Comparison of ENCODE assay signal across 8 mouse cellular contexts in the genomic region with DNA sequence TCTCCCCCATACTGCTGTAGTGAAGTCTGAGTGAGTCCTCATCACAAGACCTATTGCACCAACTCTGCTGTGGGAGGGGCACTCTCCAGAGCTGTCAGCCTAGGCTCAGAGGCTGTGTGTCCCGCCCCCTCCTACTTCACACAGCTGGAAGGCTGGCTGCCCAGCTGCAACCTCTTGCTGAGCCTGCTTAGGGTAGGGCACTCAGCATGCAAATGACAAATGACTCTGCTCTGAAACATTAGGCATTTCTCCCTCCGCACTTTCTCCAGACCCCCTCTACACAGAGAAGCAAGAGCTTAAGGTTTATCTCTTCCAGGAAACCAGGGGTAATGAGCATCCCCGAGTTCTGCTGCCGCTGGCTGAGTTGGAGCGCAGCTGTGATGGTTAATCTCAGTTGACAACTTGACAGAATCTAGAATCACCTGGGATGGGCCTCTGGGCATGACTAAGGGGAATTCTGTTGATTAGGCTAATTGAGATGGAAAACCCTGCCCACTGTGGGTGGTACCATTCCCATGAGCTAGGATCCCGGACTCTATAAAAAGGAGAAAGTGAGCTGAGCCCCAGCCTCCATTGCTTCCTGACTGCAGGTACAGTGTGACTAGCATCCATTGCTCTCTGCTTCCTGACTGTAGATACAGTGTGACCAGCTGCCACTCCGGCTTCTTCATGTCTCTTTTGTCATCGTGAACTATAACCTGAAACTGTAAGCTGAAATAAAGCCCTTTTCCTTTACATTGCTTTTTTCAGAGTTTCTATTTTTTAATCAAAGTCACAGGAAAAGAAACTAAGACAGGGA.
DNase-seq lines count a peak whose midpoint lies in the region; ATAC-seq and TF ChIP-seq lines count a peak whose summit lies in the region.

No protein-coding gene starts in this region.

- no peak overlapping the region for H3K4me3 ChIP-seq in forebrain, embryonic 11.5 days (ENCODE audit: low read depth, low read length)
- no peak overlapping the region for H3K4me3 ChIP-seq in forebrain, embryonic 10.5 days
- no peak overlapping the region for H3K4me3 ChIP-seq in heart, embryonic 15.5 days
- H3K4me3 ChIP-seq in lung, adult 2 months (replicated peaks; ENCODE audit: extremely low read depth, low read depth, low read length) = no peak overlapping the region
- no peak overlapping the region for H3K4me3 ChIP-seq in left cerebral cortex, adult 2 months

- intact Hi-C loops in left cerebral cortex, adult 2 months (cut with DNase I) = no loop called here

- no peak for TF ChIP-seq CTCF in lung, adult 2 months (IDR thresholded peaks at IDR 0.05; ENCODE audit: insufficient read depth, low read length)
- no peak for TF ChIP-seq CTCF in left cerebral cortex, adult 2 months (IDR thresholded peaks at IDR 0.05)

- 25% methylated on average over 8 of the region's 8 CpGs for WGBS in forebrain, embryonic 11.5 days
- 31% methylated on average over 8 of the region's 8 CpGs for WGBS in forebrain, embryonic 10.5 days
- WGBS in heart, embryonic 15.5 days = 33% methylated on average over 8 of the region's 8 CpGs
- whole genome bisulfite sequencing in lung, adult 2 months = 47% methylated on average over 8 of the region's 8 CpGs

- no peak overlapping the region for H3K27ac ChIP-seq in forebrain, embryonic 11.5 days (ENCODE audit: low read depth, low read length)
- no peak overlapping the region for H3K27ac ChIP-seq in forebrain, embryonic 10.5 days
- no peak overlapping the region for H3K27ac ChIP-seq in heart, embryonic 15.5 days
- H3K27ac ChIP-seq in left cerebral cortex, adult 2 months = no peak overlapping the region

- H3K27me3 ChIP-seq in forebrain, embryonic 11.5 days (ENCODE audit: control insufficient read depth, insufficient read depth, low read length) = no peaks in the 10 kb centered on the region
- H3K27me3 ChIP-seq in forebrain, embryonic 10.5 days (ENCODE audit: poor library complexity, severe bottlenecking) = peaks cover 68% of the 10 kb centered on the region
- H3K27me3 ChIP-seq in heart, embryonic 15.5 days = peaks cover 87% of the 10 kb centered on the region

- H3K4me1 ChIP-seq in forebrain, embryonic 11.5 days (replicated peaks; ENCODE audit: control insufficient read depth, insufficient read depth, low read length) = no peaks in the 10 kb centered on the region
- peaks cover 42% of the 10 kb centered on the region for H3K4me1 ChIP-seq in forebrain, embryonic 10.5 days
- peaks cover 7% of the 10 kb centered on the region for H3K4me1 ChIP-seq in heart, embryonic 15.5 days (replicated peaks)
- no peaks in the 10 kb centered on the region for H3K4me1 ChIP-seq in lung, adult 2 months (ENCODE audit: control insufficient read depth, insufficient read depth, low read length)

- no peak for DNase-seq in forebrain, embryonic 11.5 days (ENCODE audit: low spot score)
- DNase-seq in forebrain, embryonic 10.5 days (ENCODE audit: extremely low spot score, low spot score) = no peak
- peak; percentile 15 for DNase-seq in urinary bladder, postnatal 25 days (ENCODE audit: low spot score)
- no peak for DNase-seq in urinary bladder, postnatal 10 days (ENCODE audit: low spot score)
- DNase-seq in lung, adult 2 months = peak; percentile 20
- DNase-seq in thymus, adult 18-20 months = peak; percentile 39 to 44
- DNase-seq in left cerebral cortex, adult 2 months (ENCODE audit: extremely low spot score in 1 of 2, low spot score in 2 of 2) = no peak

- TF ChIP-seq POLR2A in lung, adult 2 months (IDR thresholded peaks at IDR 0.05; ENCODE audit: borderline replicate concordance, extremely low read depth, low read depth, low read length) = no peak

- no peaks in the 10 kb centered on the region for H3K9me3 ChIP-seq in forebrain, embryonic 11.5 days (ENCODE audit: control insufficient read depth, low read length)
- no peaks in the 10 kb centered on the region; the same call in 1 of the 2 replicates for H3K9me3 ChIP-seq in forebrain, embryonic 10.5 days
- no peaks in the 10 kb centered on the region for H3K9me3 ChIP-seq in heart, embryonic 15.5 days (replicated peaks)

- 0 out of 2 replicates have a peak, but pooled peaks have one; percentile 36 for ATAC-seq in forebrain, embryonic 11.5 days (replicated peaks; ENCODE audit: low FRiP score)
- peak; percentile 53; the same call in 1 of the 2 replicates for ATAC-seq in heart, embryonic 15.5 days (replicated peaks; ENCODE audit: insufficient number of reproducible peaks, insufficient read depth, low FRiP score, low read depth)

- H3K4me2 ChIP-seq in forebrain, embryonic 11.5 days (ENCODE audit: low read depth, low read length, severe bottlenecking) = no peak overlapping the region
- no peak overlapping the region for H3K4me2 ChIP-seq in heart, embryonic 15.5 days

- no peaks in the 10 kb centered on the region for H3K36me3 ChIP-seq in forebrain, embryonic 11.5 days (ENCODE audit: control insufficient read depth, insufficient read depth, low read length)
- no peaks in the 10 kb centered on the region for H3K36me3 ChIP-seq in forebrain, embryonic 10.5 days (replicated peaks)
- H3K36me3 ChIP-seq in heart, embryonic 15.5 days = no peaks in the 10 kb centered on the region

- H3K9ac ChIP-seq in forebrain, embryonic 11.5 days (ENCODE audit: low read length) = no peak overlapping the region
- no peak overlapping the region for H3K9ac ChIP-seq in heart, embryonic 15.5 days

Comparison
In these comparisons a context has a peak if more than half of its experiments do, and no peak if none do; other contexts are left out.
1. DNase-seq: peak in urinary bladder, postnatal 25 days (single experiment), lung, adult 2 months (single experiment) and thymus, adult 18-20 months (2 of 2); none in forebrain, embryonic 11.5 days (single experiment), forebrain, embryonic 10.5 days (single experiment), urinary bladder, postnatal 10 days (single experiment) and left cerebral cortex, adult 2 months (0 of 2).